Mouse (Mus musculus): ENCODE measurements around the gene 4930432M17Rik. TPM values are rescaled to one million over a fixed set of nuclear protein-coding genes. Genes with fewer than 3 reads are reported as not detected.

4930432M17Rik gene
- total RNA-seq, 1 experiment from 2014 or later: not detected

DNA sequence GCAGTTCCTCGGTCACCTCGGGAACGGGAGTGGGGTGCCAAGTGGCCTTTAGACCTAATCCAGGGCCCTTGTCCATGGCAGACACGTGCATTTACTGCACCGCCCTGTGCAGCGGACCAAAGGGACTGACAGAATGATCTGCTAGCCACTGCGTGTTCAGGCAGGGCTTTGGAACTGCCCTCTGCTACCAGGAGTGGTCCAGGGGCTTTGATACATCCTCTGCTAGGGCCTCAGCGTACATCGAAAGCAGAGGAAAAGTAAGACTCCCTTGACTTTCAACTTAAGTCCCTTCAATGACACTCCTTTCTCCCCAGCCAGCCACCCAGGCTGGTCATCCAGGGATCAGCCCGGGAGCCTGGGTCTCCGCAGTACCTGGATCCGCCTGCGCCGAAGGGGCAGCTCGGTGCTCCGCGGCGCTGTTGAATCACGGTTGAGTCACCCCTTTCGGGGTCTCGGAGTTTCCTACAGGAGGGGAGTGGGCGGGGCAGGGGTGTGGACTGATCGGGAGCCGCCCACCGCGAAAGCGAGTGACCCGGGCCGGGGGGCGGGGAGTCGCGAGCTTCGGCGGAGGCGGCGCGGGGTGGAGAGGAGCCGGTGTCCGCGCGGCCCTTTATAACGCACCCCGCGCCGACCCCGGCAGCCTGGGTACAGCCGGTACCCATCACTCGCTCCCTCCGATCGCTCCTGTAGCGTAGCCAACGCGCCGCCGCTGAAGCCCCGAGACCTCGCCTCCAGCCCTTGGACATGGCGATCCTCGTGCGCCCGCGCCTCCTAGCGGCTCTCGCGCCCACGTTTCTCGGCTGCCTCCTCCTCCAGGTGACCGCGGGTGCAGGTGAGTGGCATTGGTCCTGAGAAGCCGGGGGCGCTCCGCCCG lies 52.6 kb downstream of the 4930432M17Rik start, which contains the start of gene F3:
Gene F3 (plus strand): TSS at position 567 of the 874 bp plus-strand sequence.
- 0 out of 2 replicates have a peak, but pooled peaks have one; percentile 10 for ATAC-seq (replicated peaks; ENCODE audit: insufficient number of reproducible peaks, low FRiP score, low TSS enrichment, poor library complexity, severe bottlenecking)

DNA sequence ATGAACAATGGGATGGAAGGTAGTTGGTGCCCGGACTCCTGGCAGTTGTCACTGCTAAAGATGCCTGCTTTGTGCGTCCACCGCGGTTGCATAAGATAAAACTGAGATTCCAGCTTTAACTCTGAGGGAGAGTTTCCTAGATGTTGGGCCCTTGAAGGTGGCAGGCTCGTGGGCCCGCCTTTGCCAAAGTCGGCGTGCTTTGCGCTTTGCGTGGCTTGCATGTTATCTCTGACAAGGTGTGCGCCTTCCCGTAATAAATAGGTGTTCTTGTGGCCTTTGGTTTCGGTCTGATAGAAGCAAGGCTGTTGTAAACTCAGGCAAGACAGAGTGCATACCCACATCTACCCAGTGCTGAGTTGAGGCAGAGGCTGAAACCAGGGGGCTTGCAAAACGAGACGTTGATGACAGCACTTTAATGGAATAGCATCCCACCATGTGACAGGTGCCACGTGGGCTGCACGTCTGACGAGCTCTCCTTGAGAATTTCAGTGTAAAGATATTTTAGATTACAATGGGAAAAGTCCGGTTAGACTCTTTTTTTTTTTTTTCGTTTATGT lies 53.5 kb downstream of the 4930432M17Rik start:
- no peak for ATAC-seq (replicated peaks; ENCODE audit: insufficient number of reproducible peaks, low FRiP score, low TSS enrichment, poor library complexity, severe bottlenecking)

DNA sequence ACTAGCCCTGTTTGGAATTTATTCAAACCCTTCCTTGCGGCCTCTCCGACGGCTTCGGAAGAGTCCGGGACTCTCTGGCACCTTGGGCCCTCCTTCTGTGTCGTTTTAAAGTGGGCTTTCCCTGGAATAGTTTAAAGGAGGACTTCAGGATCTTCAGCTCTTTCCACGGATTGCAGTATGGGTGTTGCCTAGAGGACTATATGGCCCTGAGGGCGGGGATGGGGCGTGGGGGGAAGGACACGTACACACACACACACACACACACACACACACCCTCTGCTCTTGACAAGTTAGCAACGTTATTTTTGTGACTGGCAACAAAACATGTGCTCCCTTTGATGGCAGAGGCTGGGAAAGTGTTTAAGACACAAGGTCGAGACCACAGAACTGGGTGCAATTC lies 54.0 kb downstream of the 4930432M17Rik start:
- ATAC-seq (replicated peaks; ENCODE audit: insufficient number of reproducible peaks, low FRiP score, low TSS enrichment, poor library complexity, severe bottlenecking): no peak

DNA sequence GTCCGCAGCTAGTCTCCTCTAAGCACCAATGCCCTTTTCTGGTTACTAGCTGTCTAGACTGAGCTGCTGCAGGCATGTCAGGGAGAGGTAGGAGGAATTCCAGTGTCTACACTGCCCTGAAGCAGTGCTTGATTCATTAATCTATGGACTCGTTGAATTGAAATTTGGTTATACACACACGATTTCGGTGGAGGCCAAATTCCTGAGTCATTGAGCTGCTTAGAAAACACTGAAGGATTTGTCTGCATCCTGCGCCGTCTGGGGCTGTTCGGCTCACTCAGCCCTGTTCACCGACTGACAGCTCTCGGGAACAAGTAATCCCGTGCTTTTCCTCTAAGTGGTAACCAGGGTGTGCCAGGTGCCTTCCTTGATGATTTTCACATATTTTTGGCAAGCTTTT lies 55.1 kb downstream of the 4930432M17Rik start:
- ATAC-seq (replicated peaks; ENCODE audit: insufficient number of reproducible peaks, low FRiP score, low TSS enrichment, poor library complexity, severe bottlenecking): no peak

DNA sequence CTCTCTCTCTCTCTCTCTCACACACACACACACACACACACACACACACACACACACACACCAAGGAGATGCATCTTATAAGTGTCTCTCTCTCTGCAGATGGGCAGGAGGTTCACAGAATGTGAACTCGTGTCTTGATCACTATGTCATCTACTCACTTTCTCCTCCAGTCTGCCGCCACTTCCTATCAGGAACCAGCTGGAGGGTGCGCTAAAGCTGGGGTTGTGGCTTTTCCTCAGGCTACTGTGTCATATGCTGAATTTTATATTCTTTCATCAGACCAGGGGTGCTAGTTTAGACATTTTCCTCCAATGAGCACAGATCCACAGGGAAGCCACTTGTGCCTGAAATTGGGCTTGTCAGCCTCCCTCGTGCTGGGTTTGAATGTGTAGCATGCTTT lies 59.1 kb downstream of the 4930432M17Rik start:
- ATAC-seq (replicated peaks; ENCODE audit: insufficient number of reproducible peaks, low FRiP score, low TSS enrichment, poor library complexity, severe bottlenecking): no peak

Other genes with a start within 250 kb of the 4930432M17Rik start
- 5.2 to 37.7 TPM (median 7.7 TPM) in 3 replicates for gene Cnn3, start 244.3 kb upstream of the 4930432M17Rik start, total RNA-seq (2017)
- gene Slc44a3, start 138.4 kb upstream of the 4930432M17Rik start, total RNA-seq (2017): not detected in 3 replicates
- gene F3, start 52.8 kb downstream of the 4930432M17Rik start, total RNA-seq (2017): not detected in 3 replicates
- gene Abcd3, start 144.5 kb downstream of the 4930432M17Rik start, total RNA-seq (2017): 9.3 to 16.1 TPM (median 15.6 TPM) in 3 replicates

Data from monocyte, adult 5-6 weeks (primary cell).